Mouse (Mus musculus) cerebellum, adult 2 months (tissue): Measurements from ENCODE around the gene Gm10181. TPM values are rescaled to one million over a fixed set of nuclear protein-coding genes. Genes with fewer than 3 reads are reported as not detected.
"Not testable (repeated sequence)": the region's sequence is repeated elsewhere in the genome, so short reads cannot be mapped to it uniquely, and the experiment has no call there.

Experiments used
- DNase-seq, 2 experiments: peaks; one replicate each; pipeline ENCODE4 v3.0.0; 2021
- H3K27ac ChIP-seq: fragments of 200-500 bp; 2 replicates; pipeline ENCODE4 v1.5.1; 2012; ENCODE audit warnings: low read length, control low read depth, inconsistent platforms; ENCODE audit not compliant: insufficient read depth
- H3K27me3 ChIP-seq: fragments of 200-500 bp; 2 replicates; pipeline ENCODE4 v1.6.1; 2012; ENCODE audit warnings: inconsistent platforms, mild to moderate bottlenecking, low read length, moderate library complexity; ENCODE audit not compliant: control insufficient read depth, insufficient read depth
- H3K4me1 ChIP-seq: fragments of 200-500 bp; 2 replicates; pipeline ENCODE4 v1.6.1; 2011; ENCODE audit warnings: low read length; ENCODE audit not compliant: control insufficient read depth, insufficient read depth
- H3K4me3 ChIP-seq: fragments of 200-500 bp; replicated peaks from 2 replicates; pipeline ENCODE3; 2011; ENCODE audit warnings: mild to moderate bottlenecking, low read depth, low read length, control low read depth; ENCODE audit not compliant: insufficient read depth
- CTCF ChIP-seq: fragments of 200-500 bp; IDR thresholded peaks from 2 replicates; pipeline ENCODE4 v1.5.1; 2011; ENCODE audit warnings: low read depth, mild to moderate bottlenecking, control low read depth, low read length, moderate library complexity, borderline replicate concordance; ENCODE audit not compliant: insufficient read depth
- POLR2A ChIP-seq: fragments of 200-500 bp; IDR thresholded peaks from 2 replicates; pipeline ENCODE4 v1.6.1; 2011; ENCODE audit warnings: low read length, control low read depth, borderline replicate concordance; ENCODE audit not compliant: insufficient read depth
- WGBS: fragments of 180-500 bp; shearing (Covaris S2); methylation state at CpG from one replicate; pipeline ENCODE4 v1.1.7; 2018; 5-methylcytosine and 5-hydroxymethylcytosine counted together
- polyA plus RNA-seq: library from polyadenylated mRNA; depleted of rRNA; stranded (reverse); fragments of >200 nt; gene quantifications from 2 replicates; pipeline ENCODE4 v1.2.3, GENCODE M21; 2012

The Gm10181 gene
- polyA plus RNA-seq, 1 experiment = not detected

DNA sequence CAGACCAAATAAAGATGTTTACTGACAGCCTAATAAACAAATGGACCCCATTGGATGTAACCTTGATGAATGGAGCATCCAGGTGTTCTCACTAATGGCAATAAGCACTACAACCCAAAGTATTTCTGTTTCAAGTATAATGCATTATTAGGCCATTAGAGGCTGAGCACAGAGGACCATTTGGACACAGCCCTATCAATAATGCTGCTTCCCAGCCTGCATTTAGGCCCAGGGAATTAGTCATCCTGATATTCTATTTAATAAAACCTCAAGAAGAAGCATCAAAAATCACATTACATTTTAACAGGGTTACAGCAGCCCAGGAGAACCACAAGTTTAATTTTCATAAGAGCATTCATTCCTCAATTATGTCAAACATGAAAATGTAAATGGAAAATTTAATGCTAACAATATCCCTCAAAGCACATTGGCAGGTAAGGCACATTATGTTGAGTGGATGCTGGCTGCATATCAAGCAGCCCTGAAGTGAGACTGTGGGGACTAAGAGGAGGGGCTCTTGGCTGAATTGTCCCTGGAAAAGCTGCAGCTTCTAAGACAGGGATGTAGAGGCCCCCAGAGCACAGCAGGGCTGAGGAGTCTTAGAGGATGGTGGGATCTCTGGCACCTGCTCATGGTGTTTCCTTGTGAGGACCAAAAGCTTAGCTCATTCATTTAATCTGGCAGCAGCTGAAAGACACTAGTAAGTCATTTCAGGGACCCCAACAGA, 33.4 kb upstream of the Gm10181 start:
- DNase-seq = no peak
- H3K27me3 ChIP-seq = no peaks in the 10 kb centered on the region
- H3K4me3 ChIP-seq = no peak overlapping the region

GRCm38 (mm10) chr9:25058726-25059125, 30.5 kb upstream of the Gm10181 start:
- DNase-seq = no peak
- 81% methylated on average over 2 of the region's 3 CpGs for WGBS
- Histone ChIP-seq H3K4me3 (no peak overlapping the region), H3K27me3 (no peaks in the 10 kb centered on the region), H3K27ac (no peak overlapping the region), H3K4me1 (no peaks in the 10 kb centered on the region)
- TF ChIP-seq POLR2A (no peak), CTCF (no peak)

More for the DNA sequence above, 33.4 kb upstream of the Gm10181 start:
- H3K4me1 ChIP-seq = no peaks in the 10 kb centered on the region
- no peak overlapping the region for H3K27ac ChIP-seq
- no peak for TF ChIP-seq CTCF
- TF ChIP-seq POLR2A = no peak

- H3K27me3 ChIP-seq = no peaks in the 10 kb centered on the region
- H3K4me1 ChIP-seq = no peaks in the 10 kb centered on the region
- DNase-seq = no peak
- TF ChIP-seq CTCF = no peak
- TF ChIP-seq POLR2A = no peak
- no peak overlapping the region for H3K4me3 ChIP-seq
- 91% methylated on average over 1 of the region's 1 CpGs for WGBS
- H3K27ac ChIP-seq = no peak overlapping the region
Measured at GRCm38 (mm10) chr9:25072666-25073065, 16.6 kb upstream of the Gm10181 start.

GRCm38 (mm10) chr9:25075977-25076376, 13.2 kb upstream of the Gm10181 start:
- H3K4me3 ChIP-seq = no peak overlapping the region
- 69% methylated on average over 3 of the region's 3 CpGs for WGBS
- TF ChIP-seq CTCF = no peak
- TF ChIP-seq POLR2A = no peak
- DNase-seq = no peak
- no peak overlapping the region for H3K27ac ChIP-seq
- no peaks in the 10 kb centered on the region for H3K4me1 ChIP-seq
- H3K27me3 ChIP-seq = no peaks in the 10 kb centered on the region

GRCm38 (mm10) chr9:25076505-25076904, 12.7 kb upstream of the Gm10181 start:
- WGBS = 74% methylated on average over 1 of the region's 1 CpGs
- Histone ChIP-seq H3K27me3 (no peaks in the 10 kb centered on the region), H3K4me1 (no peaks in the 10 kb centered on the region), H3K4me3 (no peak overlapping the region), H3K27ac (no peak overlapping the region)
- no peak for TF ChIP-seq CTCF
- no peak for TF ChIP-seq POLR2A
- no peak for DNase-seq

DNA sequence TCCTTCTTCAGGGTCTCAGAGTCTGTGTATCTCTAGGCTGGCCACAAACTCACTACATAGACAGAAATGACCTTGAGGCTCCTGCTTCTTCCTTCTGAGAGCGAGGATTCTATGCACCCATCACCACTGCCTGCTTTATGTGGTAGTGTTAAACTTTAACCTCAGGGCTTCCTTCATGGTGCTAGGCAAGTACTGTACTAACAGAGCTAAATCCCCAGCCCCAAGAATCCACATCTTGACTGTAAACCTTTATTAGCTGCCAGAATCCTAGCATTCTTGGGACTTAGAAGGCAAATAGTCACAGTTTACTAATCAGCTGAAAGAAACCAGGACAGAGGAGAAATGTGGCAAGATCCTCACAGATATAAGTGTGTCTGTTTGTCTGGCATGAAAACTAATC, 1.6 kb downstream of the Gm10181 start:
- TF ChIP-seq CTCF (no peak), POLR2A (no peak)
- H3K27me3 ChIP-seq = no peaks in the 10 kb centered on the region
- no peak overlapping the region for H3K4me3 ChIP-seq
- no peak overlapping the region for H3K27ac ChIP-seq
- H3K4me1 ChIP-seq = no peaks in the 10 kb centered on the region
- 91% methylated on average over 1 of the region's 1 CpGs for WGBS
- DNase-seq = no peak

- Histone ChIP-seq H3K4me3 (no peak overlapping the region), H3K27me3 (no peaks in the 10 kb centered on the region), H3K27ac (no peak overlapping the region), H3K4me1 (no peaks in the 10 kb centered on the region)
- TF ChIP-seq CTCF (no peak), POLR2A (no peak)
- 96% methylated on average over 1 of the region's 1 CpGs for WGBS
- DNase-seq = no peak
Measured at GRCm38 (mm10) chr9:25102881-25103280, 13.7 kb downstream of the Gm10181 start.

- no peak overlapping the region for H3K27ac ChIP-seq
- H3K27me3 ChIP-seq = no peaks in the 10 kb centered on the region
- no peak overlapping the region for H3K4me3 ChIP-seq
- DNase-seq = peak; percentile 20 to 26
- no peaks in the 10 kb centered on the region for H3K4me1 ChIP-seq
- TF ChIP-seq CTCF (peak; percentile 41; the same call in 1 of the 2 replicates), POLR2A (no peak)
Measured at GRCm38 (mm10) chr9:25104638-25105037, 15.4 kb downstream of the Gm10181 start.

GRCm38 (mm10) chr9:25123590-25123989, 34.4 kb downstream of the Gm10181 start:
- not testable (repeated sequence) for H3K4me3 ChIP-seq, H3K27me3 ChIP-seq, DNase-seq, H3K4me1 ChIP-seq, H3K27ac ChIP-seq
- 97% methylated on average over 1 of the region's 1 CpGs for WGBS
